Comparison of ENCODE assay signal across 28 mouse cellular contexts in the genomic region with DNA sequence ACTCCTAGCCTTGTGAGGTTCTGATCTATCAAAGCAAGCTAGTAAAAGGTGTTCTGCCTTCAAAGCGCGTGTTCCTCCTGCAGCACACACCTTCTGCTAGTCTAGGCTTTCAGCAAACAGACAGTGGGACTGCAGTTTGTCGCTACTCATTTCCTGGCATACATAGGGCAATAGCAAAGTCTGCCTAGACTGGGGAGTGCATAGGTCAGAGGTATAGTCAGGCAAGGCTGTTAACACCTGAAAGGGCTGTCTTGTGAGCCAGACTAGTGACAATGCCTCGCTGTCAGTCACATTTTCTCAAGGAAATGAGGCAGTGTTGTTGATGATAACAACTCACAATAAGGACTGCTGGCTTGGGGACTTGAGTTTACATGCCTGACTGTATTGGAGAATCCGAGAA. TPM values are rescaled to one million over a fixed set of nuclear protein-coding genes. Genes with fewer than 3 reads are reported as not detected.
"Had no signal": no experiment of that assay in that cellular context is flagged by ENCODE, and none has a peak within 500 bp of the region (broad histone marks: within the 10 kb centered on the region; RNA-seq: fewer than 3 reads in every experiment).

No protein-coding gene starts in this region.

- DNase-seq: gastrocnemius, adult 2 months; gastrocnemius, postnatal 10 days; gastrocnemius, postnatal 25 days; heart, adult 18-20 months; heart, postnatal 10 days; heart, postnatal 4 days; kidney, adult 11 months; kidney, adult 8-10 months; kidney, postnatal 10 days; kidney, postnatal 25 days; kidney, postnatal 4 days; liver; liver, embryonic 13.5 days had no signal

- H3K4me2 ChIP-seq: heart, embryonic 12.5 days; hindbrain, embryonic 12.5 days; hindbrain, embryonic 14.5 days; limb, embryonic 12.5 days; liver, embryonic 11.5 days; liver, embryonic 13.5 days had no signal

- H3K36me3 ChIP-seq: heart, embryonic 10.5 days; heart, embryonic 12.5 days; hindbrain, embryonic 10.5 days; hindbrain, embryonic 12.5 days; limb, embryonic 10.5 days; limb, embryonic 12.5 days; liver, embryonic 13.5 days had no signal

- H3K27me3 ChIP-seq: heart, embryonic 12.5 days; hindbrain, embryonic 12.5 days; limb, embryonic 12.5 days; liver, embryonic 13.5 days had no signal

- H3K9me3 ChIP-seq: heart, embryonic 10.5 days; heart, embryonic 12.5 days; hindbrain, embryonic 10.5 days; hindbrain, embryonic 12.5 days; limb, embryonic 10.5 days; limb, embryonic 12.5 days; liver, embryonic 13.5 days had no signal

- H3K4me1 ChIP-seq: heart, embryonic 10.5 days; heart, embryonic 12.5 days; hindbrain, embryonic 10.5 days; hindbrain, embryonic 12.5 days; limb, embryonic 10.5 days; limb, embryonic 12.5 days; liver, embryonic 13.5 days had no signal

- H3K9ac ChIP-seq: heart, embryonic 12.5 days; hindbrain, embryonic 12.5 days; hindbrain, embryonic 14.5 days; limb, embryonic 12.5 days; liver, embryonic 13.5 days had no signal

- H3K27ac ChIP-seq: gastrocnemius, adult 2 months; heart, embryonic 10.5 days; hindbrain, embryonic 10.5 days; hindbrain, embryonic 12.5 days; hindbrain, embryonic 14.5 days; layer of hippocampus, adult 2 months; left cerebral cortex, adult 2 months; limb, embryonic 10.5 days; limb, embryonic 12.5 days; liver, embryonic 13.5 days had no signal

- ATAC-seq: hindbrain, embryonic 16.5 days; inflammation-experienced regulatory T-cells, adult 6 months had no signal

- H3K4me3 ChIP-seq: gastrocnemius, adult 2 months; heart, embryonic 10.5 days; heart, embryonic 12.5 days; hindbrain, embryonic 10.5 days; hindbrain, embryonic 12.5 days; layer of hippocampus, adult 2 months; left cerebral cortex, adult 2 months; limb, embryonic 10.5 days; limb, embryonic 12.5 days; liver, embryonic 13.5 days had no signal

RNA-seq across cellular contexts. Expression of a gene that starts 35.0 kb away (rescaled TPM):
- polyA plus RNA-seq: inflammation-experienced regulatory T-cells, adult 6 months had no signal

RNA-seq across cellular contexts. Expression of a gene that starts 44.0 kb away (rescaled TPM):
- polyA plus RNA-seq: heart, embryonic 10.5 days; heart, embryonic 12.5 days; heart, embryonic 14.5 days; heart, embryonic 16.5 days; hindbrain, embryonic 10.5 days; inflammation-experienced regulatory T-cells, adult 6 months; kidney, embryonic 16.5 days; limb, embryonic 10.5 days; limb, embryonic 12.5 days; liver, embryonic 11.5 days; liver, embryonic 13.5 days had no signal
